Mouse (Mus musculus) lung, embryonic 16.5 days (tissue): Measurements from ENCODE around the gene Gm10100. TPM values are rescaled to one million over a fixed set of nuclear protein-coding genes. Genes with fewer than 3 reads are reported as not detected.

ENCODE experiments used
- polyA plus RNA-seq: library from polyadenylated mRNA; unstranded; fragments of >200 nt; fragmentation: Nextera tagmentation; extraction: Ambion mirVana; gene quantifications from 2 replicates; pipeline ENCODE4 v1.2.1, GENCODE M21; 2015

The Gm10100 gene
- polyA plus RNA-seq, 1 experiment from 2014 or later = not detected

Other genes starting within 250 kb of the Gm10100 start
- 30.9 and 32.0 TPM in 2 replicates for gene Fam207a, start 210.7 kb upstream of the Gm10100 start, polyA plus RNA-seq
- 5.3 and 7.5 TPM in 2 replicates for gene Itgb2, start 196.2 kb upstream of the Gm10100 start, polyA plus RNA-seq
- gene Pttg1ip, start 144.8 kb upstream of the Gm10100 start, polyA plus RNA-seq = 127 and 138 TPM in 2 replicates
- 344 and 348 TPM in 2 replicates for gene Sumo3, start 120.4 kb upstream of the Gm10100 start, polyA plus RNA-seq
- 2.0 and 2.4 TPM in 2 replicates for gene Gm49325, start 120.3 kb upstream of the Gm10100 start, polyA plus RNA-seq
- 66.6 and 69.5 TPM in 2 replicates for gene Ube2g2, start 104.2 kb upstream of the Gm10100 start, polyA plus RNA-seq
- gene Tspear, start 39.9 kb upstream of the Gm10100 start, polyA plus RNA-seq = 0.25 and 0.38 TPM in 2 replicates
- gene Gm19402, start 35.7 kb upstream of the Gm10100 start, polyA plus RNA-seq = not detected in 2 replicates
- not detected in 2 replicates for gene Gm9508, start 29.3 kb upstream of the Gm10100 start, polyA plus RNA-seq
- gene Gm10272, start 19.9 kb upstream of the Gm10100 start, polyA plus RNA-seq = not detected in 2 replicates
- gene Gm10024, start 15.0 kb upstream of the Gm10100 start, polyA plus RNA-seq = not detected in 2 replicates
- not detected in 2 replicates for gene Gm10142, start 10.7 kb upstream of the Gm10100 start, polyA plus RNA-seq
- not detected in 2 replicates for gene Krtap12-1, start 5.9 kb upstream of the Gm10100 start, polyA plus RNA-seq
- not detected in 2 replicates for gene Gm18596, start 16.2 kb downstream of the Gm10100 start, polyA plus RNA-seq
- not detected in 2 replicates for gene Gm9736, start 24.9 kb downstream of the Gm10100 start, polyA plus RNA-seq
- not detected in 2 replicates for gene Gm3233, start 33.2 kb downstream of the Gm10100 start, polyA plus RNA-seq
- gene Gm3238, start 44.8 kb downstream of the Gm10100 start, polyA plus RNA-seq = not detected in 2 replicates
- gene Gm7138, start 50.5 kb downstream of the Gm10100 start, polyA plus RNA-seq = not detected in 2 replicates
- not detected in 2 replicates for gene Gm3250, start 56.1 kb downstream of the Gm10100 start, polyA plus RNA-seq
- gene Gm7137, start 61.7 kb downstream of the Gm10100 start, polyA plus RNA-seq = not detected in 2 replicates
- not detected in 2 replicates for gene Gm9639, start 68.6 kb downstream of the Gm10100 start, polyA plus RNA-seq
- gene Gm19668, start 72.6 kb downstream of the Gm10100 start, polyA plus RNA-seq = not detected in 2 replicates
- gene Gm9507, start 85.4 kb downstream of the Gm10100 start, polyA plus RNA-seq = not detected in 2 replicates
- gene Gm2696, start 88.2 kb downstream of the Gm10100 start, polyA plus RNA-seq = not detected in 2 replicates
- gene Krtap10-4, start 100.6 kb downstream of the Gm10100 start, polyA plus RNA-seq = not detected in 2 replicates
- not detected in 2 replicates for gene Krtap10-10, start 109.5 kb downstream of the Gm10100 start, polyA plus RNA-seq
- gene Gm36176, start 120.3 kb downstream of the Gm10100 start, polyA plus RNA-seq = not detected in 2 replicates
- gene Gm10318, start 126.4 kb downstream of the Gm10100 start, polyA plus RNA-seq = not detected in 2 replicates
- gene Gm3285, start 135.5 kb downstream of the Gm10100 start, polyA plus RNA-seq = not detected in 2 replicates
- 3.5 and 4.7 TPM in 2 replicates for gene Lrrc3, start 176.1 kb downstream of the Gm10100 start, polyA plus RNA-seq
- gene Trpm2, start 244.1 kb downstream of the Gm10100 start, polyA plus RNA-seq = 1.1 and 1.4 TPM in 2 replicates